Mouse (Mus musculus): ENCODE data around the gene Cacna1e. TPM values are rescaled to one million over a fixed set of nuclear protein-coding genes. Genes with fewer than 3 reads are reported as not detected.

The Cacna1e gene
- polyA plus RNA-seq, 1 experiment = 0.28 TPM

DNA sequence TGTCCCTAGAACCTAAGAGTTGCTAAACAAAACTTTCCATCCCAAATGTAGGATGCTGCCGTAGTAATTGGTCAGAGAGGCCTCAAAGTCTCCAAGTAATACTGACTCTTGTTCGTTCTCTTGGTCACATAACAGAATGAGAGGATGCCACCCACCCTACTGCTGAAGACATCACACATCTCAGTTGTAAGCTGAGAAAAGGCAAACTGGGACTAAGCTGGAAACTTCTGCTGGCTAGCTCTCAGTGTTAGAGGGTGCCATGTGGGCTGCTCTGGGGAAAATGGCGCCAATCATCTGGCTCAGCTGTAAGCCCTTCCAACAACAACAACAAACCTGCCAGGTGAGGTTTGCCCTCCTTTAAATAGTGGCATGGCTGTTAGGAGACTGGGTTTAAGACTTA lies 109.8 kb downstream of the Cacna1e start:
- TF ChIP-seq CTCF (conservative IDR thresholded peaks at IDR 0.05; ENCODE audit: insufficient read depth, insufficient read length, low read depth, low read length) (no peak), POLR2A (IDR thresholded peaks at IDR 0.05; ENCODE audit: low read depth, low read length) (no peak)
- Histone ChIP-seq H3K36me3 (ENCODE audit: control insufficient read depth, insufficient read depth, low read length) (no peaks in the 10 kb centered on the region), H3K27me3 (replicated peaks; ENCODE audit: control insufficient read depth, insufficient read depth, low read length) (no peaks in the 10 kb centered on the region), H3K27ac (ENCODE audit: insufficient read depth, low read depth, low read length) (no peak overlapping the region), H3K4me1 (ENCODE audit: control insufficient read depth, insufficient read depth, low read length) (no peaks in the 10 kb centered on the region), H3K4me3 (ENCODE audit: insufficient read depth, low read depth, low read length) (no peak overlapping the region)
- WGBS = 92% methylated on average over 3 of the region's 3 CpGs
- no peak for DNase-seq

DNA sequence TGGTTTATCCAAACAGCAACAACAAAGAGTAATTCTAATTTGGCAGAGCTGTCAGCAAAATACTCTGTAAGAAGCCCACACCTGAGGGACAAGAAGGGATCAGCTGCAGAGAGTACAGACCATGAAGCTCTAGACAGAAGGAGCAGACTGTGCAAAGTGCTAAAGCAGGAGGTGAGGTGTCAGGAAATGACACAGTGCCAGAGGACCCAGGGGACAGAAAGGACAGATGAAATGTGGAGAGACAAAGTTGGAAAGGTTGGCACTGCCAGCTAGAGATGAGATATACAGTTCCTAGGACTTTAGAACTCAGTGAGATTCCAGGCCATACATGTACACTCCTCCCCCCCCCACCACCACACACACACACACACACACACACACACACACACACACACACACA lies 113.2 kb downstream of the Cacna1e start:
- Histone ChIP-seq H3K27ac (ENCODE audit: insufficient read depth, low read depth, low read length) (no peak overlapping the region), H3K36me3 (ENCODE audit: control insufficient read depth, insufficient read depth, low read length) (no peaks in the 10 kb centered on the region), H3K4me1 (ENCODE audit: control insufficient read depth, insufficient read depth, low read length) (no peaks in the 10 kb centered on the region), H3K27me3 (replicated peaks; ENCODE audit: control insufficient read depth, insufficient read depth, low read length) (no peaks in the 10 kb centered on the region), H3K4me3 (ENCODE audit: insufficient read depth, low read depth, low read length) (no peak overlapping the region)
- no peak for TF ChIP-seq CTCF (conservative IDR thresholded peaks at IDR 0.05; ENCODE audit: insufficient read depth, insufficient read length, low read depth, low read length)
- no peak for TF ChIP-seq POLR2A (IDR thresholded peaks at IDR 0.05; ENCODE audit: low read depth, low read length)
- DNase-seq = no peak

DNA sequence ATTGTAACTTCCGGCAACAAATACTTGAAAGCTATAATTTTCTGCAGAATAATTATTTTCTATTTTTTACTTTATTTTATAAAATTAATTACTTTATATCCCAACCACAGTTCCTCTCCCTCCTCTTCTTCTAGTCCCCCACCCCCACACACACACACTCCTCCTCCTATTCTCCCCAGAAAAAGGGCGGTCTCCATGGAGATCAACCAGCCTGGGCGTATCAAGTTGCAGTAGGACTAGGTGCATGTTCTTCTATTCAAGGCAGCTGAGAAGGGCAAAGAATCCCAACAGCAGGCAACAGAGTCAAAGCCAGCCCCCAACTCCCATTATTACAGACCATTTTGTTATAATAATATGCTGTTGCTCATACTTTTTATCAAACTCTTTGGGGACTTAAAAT lies 113.8 kb downstream of the Cacna1e start:
- TF ChIP-seq CTCF (conservative IDR thresholded peaks at IDR 0.05; ENCODE audit: insufficient read depth, insufficient read length, low read depth, low read length) (no peak), POLR2A (IDR thresholded peaks at IDR 0.05; ENCODE audit: low read depth, low read length) (no peak)
- 63% methylated on average over 3 of the region's 3 CpGs for WGBS

DNA sequence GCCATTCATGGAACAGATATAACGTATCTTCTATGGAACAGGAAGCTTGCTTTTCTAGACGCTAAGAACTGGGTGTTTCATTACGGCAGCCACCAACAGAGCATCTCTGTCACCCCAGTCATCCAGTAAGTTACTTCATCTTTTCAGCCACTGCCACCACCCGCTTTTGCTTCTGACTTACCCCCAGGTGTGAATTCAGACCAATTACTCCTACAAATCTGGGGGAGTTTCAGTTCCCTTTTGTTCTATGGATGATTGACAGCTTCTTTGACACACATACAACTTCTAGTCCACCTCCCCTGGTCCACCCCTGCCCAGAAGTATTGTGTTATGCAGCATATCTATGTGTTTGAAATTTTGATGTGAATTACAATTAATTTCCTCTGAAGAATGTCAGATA lies 121.2 kb downstream of the Cacna1e start:
- 75% methylated on average over 4 of the region's 4 CpGs for WGBS
- H3K27me3 ChIP-seq (replicated peaks; ENCODE audit: control insufficient read depth, insufficient read depth, low read length) = no peaks in the 10 kb centered on the region
- H3K4me1 ChIP-seq (ENCODE audit: control insufficient read depth, insufficient read depth, low read length) = no peaks in the 10 kb centered on the region
- H3K36me3 ChIP-seq (ENCODE audit: control insufficient read depth, insufficient read depth, low read length) = no peaks in the 10 kb centered on the region
- no peak overlapping the region for H3K27ac ChIP-seq (ENCODE audit: insufficient read depth, low read depth, low read length)
- no peak for TF ChIP-seq POLR2A (IDR thresholded peaks at IDR 0.05; ENCODE audit: low read depth, low read length)
- no peak for TF ChIP-seq CTCF (conservative IDR thresholded peaks at IDR 0.05; ENCODE audit: insufficient read depth, insufficient read length, low read depth, low read length)
- H3K4me3 ChIP-seq (ENCODE audit: insufficient read depth, low read depth, low read length) = no peak overlapping the region
- DNase-seq = no peak

More for the DNA sequence above, 113.8 kb downstream of the Cacna1e start:
- Histone ChIP-seq H3K36me3 (ENCODE audit: control insufficient read depth, insufficient read depth, low read length) (no peaks in the 10 kb centered on the region), H3K27me3 (replicated peaks; ENCODE audit: control insufficient read depth, insufficient read depth, low read length) (no peaks in the 10 kb centered on the region), H3K4me1 (ENCODE audit: control insufficient read depth, insufficient read depth, low read length) (no peaks in the 10 kb centered on the region), H3K27ac (ENCODE audit: insufficient read depth, low read depth, low read length) (no peak overlapping the region), H3K4me3 (ENCODE audit: insufficient read depth, low read depth, low read length) (no peak overlapping the region)
- DNase-seq = no peak

DNA sequence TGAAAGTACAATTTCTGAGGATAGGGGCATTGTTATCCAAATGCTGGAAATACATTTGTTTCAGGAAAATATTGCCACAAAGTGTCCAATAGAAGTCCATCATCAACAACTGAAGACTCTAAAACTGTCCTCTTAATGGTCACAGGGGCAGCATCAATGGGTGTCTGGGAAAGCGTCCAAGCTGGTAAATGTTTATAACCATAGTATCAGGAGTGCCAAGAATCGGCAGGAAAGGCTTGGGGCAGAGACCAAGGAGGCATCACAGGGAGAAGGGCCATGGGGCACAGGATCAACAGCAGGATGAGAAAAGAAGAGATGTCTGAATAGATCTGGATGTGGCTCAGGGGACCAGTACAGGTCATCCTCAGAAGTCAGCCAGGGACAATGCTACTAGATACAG lies 132.2 kb downstream of the Cacna1e start:
- Histone ChIP-seq H3K4me1 (ENCODE audit: control insufficient read depth, insufficient read depth, low read length) (no peaks in the 10 kb centered on the region), H3K27ac (ENCODE audit: insufficient read depth, low read depth, low read length) (no peak overlapping the region), H3K4me3 (ENCODE audit: insufficient read depth, low read depth, low read length) (no peak overlapping the region), H3K36me3 (ENCODE audit: control insufficient read depth, insufficient read depth, low read length) (no peaks in the 10 kb centered on the region), H3K27me3 (replicated peaks; ENCODE audit: control insufficient read depth, insufficient read depth, low read length) (no peaks in the 10 kb centered on the region)
- peak; percentile 81 for DNase-seq
- TF ChIP-seq CTCF (conservative IDR thresholded peaks at IDR 0.05; ENCODE audit: insufficient read depth, insufficient read length, low read depth, low read length) (no peak), POLR2A (IDR thresholded peaks at IDR 0.05; ENCODE audit: low read depth, low read length) (no peak)
- 44% methylated on average over 2 of the region's 2 CpGs for WGBS

DNA sequence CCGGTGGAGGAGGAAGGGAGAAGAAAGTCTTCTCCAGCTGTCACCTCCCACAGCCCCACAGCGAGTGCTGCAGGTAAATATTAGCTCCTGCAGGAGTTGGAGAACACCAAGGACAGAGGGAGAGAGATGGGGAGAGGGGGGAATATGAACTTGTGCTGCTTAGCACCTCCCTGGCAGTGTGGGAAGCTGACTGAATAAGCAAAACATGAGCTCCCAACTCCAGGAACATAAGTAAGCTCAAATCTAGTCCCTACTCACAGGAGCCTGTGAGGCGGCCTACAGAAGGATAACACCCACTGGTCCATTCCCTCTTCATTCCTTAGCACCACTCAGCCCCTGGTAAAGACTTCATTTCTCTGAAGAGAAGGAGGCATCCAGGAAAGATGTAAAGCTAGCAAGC lies 135.8 kb downstream of the Cacna1e start:
- no peak overlapping the region for H3K27ac ChIP-seq (ENCODE audit: insufficient read depth, low read depth, low read length)
- no peaks in the 10 kb centered on the region for H3K4me1 ChIP-seq (ENCODE audit: control insufficient read depth, insufficient read depth, low read length)
- no peaks in the 10 kb centered on the region for H3K36me3 ChIP-seq (ENCODE audit: control insufficient read depth, insufficient read depth, low read length)
- TF ChIP-seq POLR2A (IDR thresholded peaks at IDR 0.05; ENCODE audit: low read depth, low read length) (no peak), CTCF (conservative IDR thresholded peaks at IDR 0.05; ENCODE audit: insufficient read depth, insufficient read length, low read depth, low read length) (no peak)
- DNase-seq = no peak
- no peaks in the 10 kb centered on the region for H3K27me3 ChIP-seq (replicated peaks; ENCODE audit: control insufficient read depth, insufficient read depth, low read length)
- 81% methylated on average over 3 of the region's 3 CpGs for WGBS
- no peak overlapping the region for H3K4me3 ChIP-seq (ENCODE audit: insufficient read depth, low read depth, low read length)

DNA sequence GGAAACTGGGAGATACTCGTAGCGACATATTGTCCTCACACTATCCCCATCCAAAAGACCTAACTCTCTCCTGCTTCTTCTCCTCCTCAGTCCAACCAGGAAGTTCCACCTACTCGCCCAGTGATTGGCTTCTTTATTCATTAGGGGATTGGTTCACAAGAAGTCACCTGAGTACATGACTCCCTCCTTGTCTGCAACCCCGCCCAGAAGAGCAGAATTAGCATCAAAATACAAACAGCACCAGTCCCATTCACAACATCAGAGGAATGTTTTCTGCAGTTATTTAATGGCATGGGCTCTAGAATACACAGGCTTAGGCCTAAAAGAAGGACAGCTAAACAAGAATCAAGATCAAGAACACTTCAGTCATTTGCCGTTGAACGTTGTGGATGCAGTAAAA lies 139.1 kb downstream of the Cacna1e start:
- TF ChIP-seq POLR2A (IDR thresholded peaks at IDR 0.05; ENCODE audit: low read depth, low read length) (no peak), CTCF (conservative IDR thresholded peaks at IDR 0.05; ENCODE audit: insufficient read depth, insufficient read length, low read depth, low read length) (no peak)
- DNase-seq = no peak
- 89% methylated on average over 6 of the region's 6 CpGs for WGBS
- Histone ChIP-seq H3K27ac (ENCODE audit: insufficient read depth, low read depth, low read length) (no peak overlapping the region), H3K27me3 (replicated peaks; ENCODE audit: control insufficient read depth, insufficient read depth, low read length) (no peaks in the 10 kb centered on the region), H3K4me3 (ENCODE audit: insufficient read depth, low read depth, low read length) (no peak overlapping the region), H3K4me1 (ENCODE audit: control insufficient read depth, insufficient read depth, low read length) (no peaks in the 10 kb centered on the region), H3K36me3 (ENCODE audit: control insufficient read depth, insufficient read depth, low read length) (no peaks in the 10 kb centered on the region)
